Mouse (Mus musculus) fat pad, adult 2 months (tissue): ENCODE measurements around the gene Tmpo.
"Not testable (repeated sequence)": the region's sequence is repeated elsewhere in the genome, so short reads cannot be mapped to it uniquely, and the experiment has no call there.

ENCODE experiments used
- DNase-seq: peaks from one replicate; pipeline ENCODE4 v3.0.0-alpha.2; 2011; ENCODE audit warnings: low read depth, low spot score; ENCODE audit errors: extremely low read depth

Tmpo gene

GRCm38 (mm10) chr10:91185721-91186120 lies 4.6 kb upstream of the Tmpo start:
- no peak for DNase-seq

DNA sequence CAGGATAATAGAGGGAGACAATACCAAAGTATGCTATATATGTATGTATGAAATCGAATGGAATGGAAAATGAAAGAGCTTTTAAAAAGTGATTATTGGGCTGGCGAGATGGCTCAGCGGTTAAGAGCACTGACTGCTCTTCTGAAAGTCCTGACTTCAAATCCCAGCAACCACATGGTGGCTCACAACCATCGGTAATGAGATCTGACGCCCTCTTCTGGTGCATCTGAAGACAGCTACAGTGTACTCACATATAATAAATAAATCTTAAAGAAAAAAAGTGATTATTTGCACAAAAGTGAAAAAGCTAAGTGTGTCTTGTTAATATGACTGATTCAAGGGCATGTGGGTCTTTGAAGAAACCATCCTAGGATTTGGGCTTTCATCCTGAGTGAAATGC lies 3.8 kb upstream of the Tmpo start:
- not testable (repeated sequence) for DNase-seq

DNA sequence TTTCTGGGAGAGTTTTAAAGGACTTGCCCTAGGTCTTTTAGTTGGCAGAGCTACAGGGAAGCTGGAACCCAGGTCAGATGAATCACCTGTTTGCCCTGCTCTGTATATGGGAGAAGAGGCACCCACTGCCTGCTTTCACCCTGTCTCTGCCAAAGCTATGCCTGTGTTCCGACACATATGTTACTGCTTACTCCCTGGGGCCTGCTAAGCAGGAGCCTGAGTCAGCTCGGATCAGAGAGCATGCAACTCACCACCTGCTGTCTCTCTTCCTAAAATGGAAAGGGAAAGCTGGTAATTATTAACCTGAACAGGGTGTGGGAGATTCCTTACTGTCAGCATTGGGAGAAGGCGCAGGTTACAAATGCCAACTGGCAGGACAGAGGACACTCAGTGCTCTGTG lies 2.2 kb upstream of the Tmpo start:
- no peak for DNase-seq

GRCm38 (mm10) chr10:91182291-91182990 lies 1.3 kb upstream of the Tmpo start:
- DNase-seq = no peak

GRCm38 (mm10) chr10:91181461-91182288 lies 560 bp upstream of the Tmpo start:
- DNase-seq = no peak

DNA sequence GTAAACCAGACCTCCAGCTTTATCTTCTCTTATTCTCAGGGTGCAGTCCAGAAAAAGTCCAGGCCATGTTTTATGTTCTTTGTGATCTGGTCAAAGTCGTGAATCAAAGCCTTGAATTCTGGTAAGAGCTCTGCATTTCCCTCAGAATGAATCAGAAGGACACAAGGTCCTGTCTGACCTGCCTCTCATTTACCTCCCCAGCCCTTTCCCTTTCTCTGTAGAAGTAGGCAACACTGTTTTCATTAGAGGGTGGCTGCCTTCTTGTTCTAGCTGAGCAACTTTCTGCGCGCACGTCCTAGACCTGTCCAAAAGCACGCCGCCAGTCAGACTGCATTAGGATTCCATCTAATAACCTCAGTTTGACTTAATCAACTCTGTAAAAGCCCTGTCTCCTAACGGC lies 814 bp downstream of the Tmpo start:
- no peak for DNase-seq

GRCm38 (mm10) chr10:91179834-91180233 lies 1.3 kb downstream of the Tmpo start:
- no peak for DNase-seq

DNA sequence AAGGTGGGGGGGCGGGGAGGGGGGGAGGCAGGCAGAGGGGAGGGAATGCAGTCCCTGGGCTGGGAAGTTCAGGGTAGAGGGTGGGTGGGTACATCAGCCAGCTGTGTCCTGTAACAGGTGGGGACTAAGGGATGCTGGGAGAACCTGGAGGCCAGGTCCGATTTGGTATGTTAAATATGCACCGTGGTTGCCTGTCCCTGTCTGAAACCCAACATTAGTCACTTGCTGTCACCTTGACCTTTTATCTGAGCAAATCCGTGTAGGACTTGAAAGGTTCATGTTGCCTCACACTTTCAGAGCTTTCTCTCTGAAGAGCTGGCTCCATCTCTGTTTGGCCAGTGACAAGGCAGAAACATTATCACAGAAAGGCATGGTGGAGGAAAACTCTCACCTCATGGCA lies 3.9 kb downstream of the Tmpo start:
- DNase-seq = no peak

GRCm38 (mm10) chr10:91172329-91173100 lies 8.6 kb downstream of the Tmpo start:
- DNase-seq = no peak

GRCm38 (mm10) chr10:91171455-91172328 lies 9.4 kb downstream of the Tmpo start:
- no peak for DNase-seq

DNA sequence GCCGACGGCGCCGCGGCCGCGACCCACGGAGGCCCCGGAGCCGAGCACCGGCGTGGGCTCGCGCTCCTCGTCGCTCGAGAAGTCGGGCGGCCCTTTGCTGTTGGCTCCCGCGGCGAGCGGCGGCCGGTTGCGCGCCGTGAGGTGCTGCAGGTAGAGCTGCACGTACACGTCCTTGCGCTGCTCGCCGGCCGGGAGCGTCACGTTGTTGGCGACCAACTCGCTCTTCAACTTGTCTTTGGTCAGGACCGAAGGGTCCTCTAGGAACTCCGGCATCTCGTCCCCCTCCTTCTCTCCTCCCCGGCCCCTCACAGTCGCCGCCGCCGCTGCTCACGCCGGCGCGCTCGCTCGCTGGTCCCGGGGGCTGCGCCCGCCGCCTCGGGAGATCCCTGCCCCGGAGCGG lies 10.1 kb downstream of the Tmpo start:
- DNase-seq = no peak

DNA sequence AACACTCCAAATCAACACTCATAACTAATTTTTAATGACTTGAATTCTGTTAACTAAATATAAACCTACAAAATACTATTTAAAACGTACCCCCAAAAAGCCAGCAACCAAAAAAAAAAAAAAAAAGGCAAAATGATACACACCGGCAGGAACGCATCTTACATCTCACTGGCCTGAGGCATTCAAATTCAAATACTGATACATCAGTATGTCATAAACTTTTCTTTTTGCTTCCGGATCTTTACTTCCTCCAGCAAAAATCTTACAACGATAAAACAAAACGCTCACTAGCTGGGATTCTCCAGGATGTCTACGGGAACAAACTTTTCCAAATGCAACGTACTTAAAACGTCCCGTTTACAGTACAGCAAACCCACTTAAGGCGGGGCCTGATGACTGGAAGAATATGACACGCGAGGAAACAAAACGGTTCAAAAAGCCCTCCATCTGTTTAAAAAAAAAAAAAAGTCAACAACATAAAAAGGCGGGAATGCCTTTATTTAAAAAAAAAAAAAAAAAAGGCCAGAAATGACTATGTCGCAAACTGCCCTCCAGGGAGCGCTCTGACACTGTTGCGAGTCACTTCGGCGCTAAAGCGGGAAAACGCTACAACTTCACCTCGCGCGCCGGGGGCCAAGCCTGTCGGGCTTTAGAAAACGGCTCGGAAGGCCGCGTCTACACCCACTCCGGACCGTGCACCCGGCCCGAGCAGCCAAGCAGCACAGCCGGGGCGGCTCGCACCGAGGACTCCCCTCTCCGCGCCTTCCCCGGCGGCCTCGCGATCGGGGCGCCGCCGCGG lies 10.8 kb downstream of the Tmpo start:
- no peak for DNase-seq

DNA sequence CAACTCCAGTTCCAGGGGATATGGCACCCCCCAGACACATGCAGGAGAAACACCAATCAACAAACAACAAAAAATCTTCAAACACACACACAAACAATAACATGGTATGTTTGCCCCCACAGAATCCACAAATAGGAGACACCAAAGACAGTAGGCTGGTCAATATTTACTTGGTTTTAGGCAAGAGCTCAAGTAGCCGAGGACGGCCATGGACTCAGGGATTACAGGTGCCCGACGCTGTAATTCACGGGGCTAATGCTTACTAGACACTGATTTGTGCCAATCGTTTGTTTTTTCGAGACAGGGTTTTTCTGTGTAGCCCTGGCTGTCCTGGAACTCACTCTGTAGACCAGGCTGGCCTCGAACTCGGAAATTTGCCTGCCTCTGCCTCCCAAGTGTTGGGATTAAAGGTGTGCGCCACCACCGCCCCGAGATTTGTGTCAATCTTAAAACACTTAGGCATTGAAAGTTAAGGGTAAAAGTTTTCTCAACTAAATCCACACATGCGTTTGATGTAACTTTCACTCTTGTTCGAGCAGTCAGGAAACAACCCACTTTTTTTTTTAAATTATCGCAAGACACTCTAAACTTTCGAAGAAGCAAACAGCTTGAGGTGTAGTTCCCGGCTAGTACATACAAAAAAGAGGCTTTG lies 11.6 kb downstream of the Tmpo start:
- no peak for DNase-seq

- no peak for DNase-seq
These were observed 13.8 kb downstream of the Tmpo start for GRCm38 (mm10) chr10:91167352-91167751.

DNA sequence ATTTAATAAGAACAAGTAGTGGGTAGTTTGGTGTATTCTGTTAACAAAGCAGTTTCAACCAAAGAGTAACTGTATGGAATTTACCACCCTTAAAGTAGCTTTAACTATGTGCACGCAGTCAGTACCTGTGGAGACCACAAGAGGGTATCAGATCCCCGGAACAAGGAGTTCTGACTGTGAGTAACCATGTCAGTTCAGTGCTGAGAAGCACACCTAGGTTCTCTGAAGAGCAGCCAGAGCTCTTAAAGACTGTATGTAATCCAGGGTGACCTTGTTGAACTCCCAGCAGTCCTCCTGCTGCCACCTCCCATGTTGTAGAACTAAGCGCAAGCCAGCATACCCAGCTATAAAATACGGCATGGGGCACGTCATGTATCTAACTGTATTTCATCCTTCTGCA lies 14.2 kb downstream of the Tmpo start:
- no peak for DNase-seq

DNA sequence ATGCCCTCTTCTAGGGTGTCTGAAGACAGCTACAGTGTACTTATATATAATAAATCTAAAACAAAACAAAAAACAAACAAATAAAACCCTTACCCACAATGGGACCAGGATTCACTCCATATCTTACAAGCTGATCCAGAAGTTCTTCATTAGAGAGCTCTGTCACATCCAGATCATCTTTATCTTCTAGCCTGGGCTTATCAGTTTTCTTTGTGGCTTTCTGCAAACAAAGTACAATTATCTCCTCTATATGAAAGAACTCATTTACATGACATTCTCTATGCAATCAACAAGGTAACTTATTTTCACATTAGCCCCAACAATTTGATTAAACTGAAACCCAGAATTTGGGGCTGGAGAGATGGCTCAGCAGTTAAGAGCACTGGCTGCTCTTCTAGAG lies 15.3 kb downstream of the Tmpo start:
- no peak for DNase-seq

GRCm38 (mm10) chr10:91164491-91164890 lies 16.6 kb downstream of the Tmpo start:
- DNase-seq = no peak

DNA sequence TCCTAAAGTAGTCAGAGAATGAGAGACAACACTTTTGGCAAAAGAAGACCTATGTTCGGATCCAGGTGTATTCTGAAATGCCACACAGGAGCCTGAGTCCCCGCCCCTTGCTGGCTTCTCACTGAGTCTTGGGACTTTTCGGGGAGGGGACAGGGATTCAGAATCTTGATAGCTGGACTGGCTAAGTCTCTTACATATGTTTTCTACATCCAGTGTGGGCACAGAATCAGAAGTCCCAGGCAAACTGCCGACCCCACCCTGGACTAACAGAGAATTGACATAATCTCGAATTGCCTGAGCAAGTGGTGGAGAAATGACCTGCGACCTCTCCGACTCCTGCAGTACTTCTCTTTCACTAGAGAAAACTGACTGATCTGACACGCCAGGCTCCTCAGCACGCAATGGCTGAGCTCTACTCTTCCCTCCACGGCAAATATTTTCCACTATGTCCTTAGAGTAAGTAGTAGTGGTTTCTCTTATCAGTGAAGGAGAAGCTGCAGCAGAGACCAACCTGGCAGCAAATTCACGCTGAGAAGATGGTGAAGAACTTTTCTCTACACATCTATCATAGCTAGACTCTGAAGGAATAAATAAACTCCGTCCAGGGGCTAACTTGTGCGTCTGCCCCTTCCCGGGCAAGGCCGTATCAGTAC lies 18.5 kb downstream of the Tmpo start:
- no peak for DNase-seq

DNA sequence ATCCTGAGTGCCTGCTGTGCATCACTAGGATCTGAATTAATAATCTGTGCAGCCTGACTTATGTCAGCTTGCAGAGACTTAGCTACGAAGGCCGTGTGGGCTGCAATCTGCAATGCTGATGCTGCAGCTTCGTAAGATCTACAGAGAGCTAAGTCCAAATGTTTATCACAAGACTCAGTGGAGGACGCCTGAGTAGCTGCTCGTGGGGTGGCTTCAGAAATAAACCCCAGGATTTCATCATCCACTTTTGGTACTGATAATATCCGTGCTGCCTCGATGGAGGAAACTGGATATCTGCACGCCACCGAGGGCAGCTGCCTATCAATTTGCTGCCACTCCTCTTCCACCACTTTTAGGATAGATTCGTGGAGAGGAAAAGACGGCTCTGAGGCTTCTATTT lies 19.0 kb downstream of the Tmpo start:
- no peak for DNase-seq
